Mouse (Mus musculus) cerebellum, adult 2 months (tissue): ENCODE measurements around the gene Aqp7.

Source experiments
- CTCF ChIP-seq: fragments of 200-500 bp; IDR thresholded peaks from 2 replicates; pipeline ENCODE4 v1.5.1; 2011; ENCODE audit warnings: low read depth, mild to moderate bottlenecking, control low read depth, low read length, moderate library complexity, borderline replicate concordance; ENCODE audit not compliant: insufficient read depth
- POLR2A ChIP-seq: fragments of 200-500 bp; IDR thresholded peaks from 2 replicates; pipeline ENCODE4 v1.6.1; 2011; ENCODE audit warnings: low read length, control low read depth, borderline replicate concordance; ENCODE audit not compliant: insufficient read depth

DNA sequence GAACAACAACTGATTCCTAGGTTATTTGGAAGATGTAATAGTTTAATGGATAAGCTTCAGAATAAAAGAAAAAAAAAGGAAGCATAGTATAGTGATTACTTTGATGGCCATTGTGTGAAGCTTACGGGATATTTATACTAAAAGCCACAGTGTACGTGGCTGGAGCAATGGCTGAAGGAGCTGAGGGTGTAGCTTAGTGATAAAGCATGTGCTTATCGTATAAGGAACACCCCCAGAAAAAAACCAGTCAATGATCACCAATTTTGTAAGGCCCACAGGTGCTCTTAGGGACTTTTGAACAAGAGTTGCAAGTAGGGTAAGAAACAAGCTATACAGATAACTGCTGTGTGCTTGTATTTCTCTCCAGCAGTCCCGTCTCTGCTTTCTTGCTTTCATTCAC, 50.0 kb downstream of the Aqp7 start:
- no peak for TF ChIP-seq POLR2A
- no peak for TF ChIP-seq CTCF
